Mouse (Mus musculus) adrenal gland, postnatal 10 days (tissue): ENCODE measurements at regions not wholly inside any gene's neighbourhood (a gene's known extent, or its start where the extent isn't known, plus 50 kb on each side); places are given as distances from the start of the nearest gene placed in this dataset.

Source experiments
- DNase-seq: peaks from one replicate; pipeline ENCODE4 v3.0.0; 2021; ENCODE audit warnings: mixed read lengths

- DNase-seq = peak; percentile 61
These were observed 60.2 kb upstream of the Cd34 start for GRCm38 (mm10) chr1:194878440-194878839.

- DNase-seq = peak; percentile 97
These were observed 59.0 kb upstream of the Cd34 start for GRCm38 (mm10) chr1:194879324-194880233.

GRCm38 (mm10) chr1:194881556-194882223, 56.9 kb upstream of the Cd34 start:
- peak; percentile 7 for DNase-seq

GRCm38 (mm10) chr1:194885071-194885686, 53.4 kb upstream of the Cd34 start:
- no peak for DNase-seq

GRCm38 (mm10) chr1:194885687-194886077, 52.9 kb upstream of the Cd34 start:
- DNase-seq = peak; percentile 90
